Mouse (Mus musculus): ENCODE results near the gene Syt5. TPM values are rescaled to one million over a fixed set of nuclear protein-coding genes. Genes with fewer than 3 reads are reported as not detected.
"Not testable (repeated sequence)": the region's sequence is repeated elsewhere in the genome, so short reads cannot be mapped to it uniquely, and the experiment has no call there.

Syt5 gene
- polyA plus RNA-seq, 1 experiment from 2014 or later: 0.78 TPM

GRCm38 (mm10) chr7:4532005-4532729 lies 15.2 kb downstream of the Syt5 start, which contains the start of gene Dnaaf3:
Dnaaf3 (minus strand) TSS chr7:4532453.
- Histone ChIP-seq H3K9me3 (ENCODE audit: control insufficient read depth, low read length) (no peaks in the 10 kb centered on the region), H3K27ac (replicated peaks in 1 of 2; ENCODE audit: control insufficient read depth in 1 of 2, insufficient read depth in 1 of 2, low read depth in 2 of 2, low read length in 2 of 2) (no peak within 1 kb of the TSS), H3K27me3 (ENCODE audit: control insufficient read depth, insufficient read depth, low read length) (0 out of 2 replicates have a peak, but pooled peaks cover 2% of the 10 kb centered on the region), H3K4me1 (ENCODE audit: control insufficient read depth in 2 of 2, insufficient read depth in 2 of 2, low read length in 2 of 2) (peaks cover 0 to 5% of the 10 kb centered on the region in 2 experiments; a peak in 1 of 4 replicates), H3K36me3 (ENCODE audit: control insufficient read depth, insufficient read depth, low read length) (no peaks in the 10 kb centered on the region), H3K4me3 (ENCODE audit: control insufficient read depth in 1 of 2, insufficient read depth in 1 of 2, low read depth in 1 of 2, low read length in 2 of 2) (peak within 1 kb of the TSS; percentile 34 to 49), H3K9ac (ENCODE audit: low read length) (peak within 1 kb of the TSS; percentile 28; the same call in 1 of the 2 replicates), H3K4me2 (ENCODE audit: low read length) (peak within 1 kb of the TSS; percentile 70)
- 4% methylated on average over 28 of the region's 28 CpGs for WGBS
- ATAC-seq (ENCODE audit: insufficient number of reproducible peaks, insufficient read depth, low FRiP score, low read depth): peak; percentile 86

- not testable (repeated sequence) for H3K4me2 ChIP-seq (ENCODE audit: low read length); H3K9ac ChIP-seq (ENCODE audit: low read length); H3K9me3 ChIP-seq (ENCODE audit: control insufficient read depth, low read length); H3K27ac ChIP-seq (replicated peaks in 1 of 2; ENCODE audit: control insufficient read depth in 1 of 2, insufficient read depth in 1 of 2, low read depth in 2 of 2, low read length in 2 of 2); H3K36me3 ChIP-seq (ENCODE audit: control insufficient read depth, insufficient read depth, low read length); H3K27me3 ChIP-seq (ENCODE audit: control insufficient read depth, insufficient read depth, low read length); H3K4me3 ChIP-seq (ENCODE audit: control insufficient read depth in 1 of 2, insufficient read depth in 1 of 2, low read depth in 1 of 2, low read length in 2 of 2); ATAC-seq (ENCODE audit: insufficient number of reproducible peaks, insufficient read depth, low FRiP score, low read depth)
- WGBS: 24% methylated on average over 7 of the region's 8 CpGs
- H3K4me1 ChIP-seq (ENCODE audit: control insufficient read depth in 2 of 2, insufficient read depth in 2 of 2, low read length in 2 of 2): peaks cover 4 to 15% of the 10 kb centered on the region in 2 experiments; a peak in 3 of 4 replicates
Observed at GRCm38 (mm10) chr7:4530166-4530565, 17.2 kb downstream of the Syt5 start.

GRCm38 (mm10) chr7:4527302-4527689 lies 20.0 kb downstream of the Syt5 start:
- Histone ChIP-seq H3K9me3 (ENCODE audit: control insufficient read depth, low read length) (no peaks in the 10 kb centered on the region), H3K27me3 (ENCODE audit: control insufficient read depth, insufficient read depth, low read length) (0 out of 2 replicates have a peak, but pooled peaks cover 4% of the 10 kb centered on the region), H3K4me1 (ENCODE audit: control insufficient read depth in 2 of 2, insufficient read depth in 2 of 2, low read length in 2 of 2) (peaks cover 11 to 23% of the 10 kb centered on the region in 2 experiments), H3K4me3 (ENCODE audit: control insufficient read depth in 1 of 2, insufficient read depth in 1 of 2, low read depth in 1 of 2, low read length in 2 of 2) (0 out of 4 replicates have a peak overlapping the region, but pooled peaks of 1 of the 2 experiments have one; percentile 34), H3K27ac (replicated peaks in 1 of 2; ENCODE audit: control insufficient read depth in 1 of 2, insufficient read depth in 1 of 2, low read depth in 2 of 2, low read length in 2 of 2) (no peak overlapping the region), H3K9ac (ENCODE audit: low read length) (peak overlapping the region; percentile 64; the same call in 1 of the 2 replicates), H3K4me2 (ENCODE audit: low read length) (peak overlapping the region; percentile 69), H3K36me3 (ENCODE audit: control insufficient read depth, insufficient read depth, low read length) (no peaks in the 10 kb centered on the region)
- 45% methylated on average over 18 of the region's 18 CpGs for WGBS
- no peak for ATAC-seq (ENCODE audit: insufficient number of reproducible peaks, insufficient read depth, low FRiP score, low read depth)

GRCm38 (mm10) chr7:4526341-4527301 lies 20.7 kb downstream of the Syt5 start:
- 18% methylated on average over 40 of the region's 40 CpGs for WGBS
- ATAC-seq (ENCODE audit: insufficient number of reproducible peaks, insufficient read depth, low FRiP score, low read depth): peak; percentile 74
- Histone ChIP-seq H3K4me3 (ENCODE audit: control insufficient read depth in 1 of 2, insufficient read depth in 1 of 2, low read depth in 1 of 2, low read length in 2 of 2) (peak overlapping the region; percentile 34 to 41), H3K9ac (ENCODE audit: low read length) (peak overlapping the region; percentile 64), H3K9me3 (ENCODE audit: control insufficient read depth, low read length) (no peaks in the 10 kb centered on the region), H3K4me1 (ENCODE audit: control insufficient read depth in 2 of 2, insufficient read depth in 2 of 2, low read length in 2 of 2) (peaks cover 11 to 20% of the 10 kb centered on the region in 2 experiments), H3K4me2 (ENCODE audit: low read length) (peak overlapping the region; percentile 69), H3K36me3 (ENCODE audit: control insufficient read depth, insufficient read depth, low read length) (no peaks in the 10 kb centered on the region), H3K27ac (replicated peaks in 1 of 2; ENCODE audit: control insufficient read depth in 1 of 2, insufficient read depth in 1 of 2, low read depth in 2 of 2, low read length in 2 of 2) (peak overlapping the region; percentile 5 to 20; a peak in 1 of 4 replicates), H3K27me3 (ENCODE audit: control insufficient read depth, insufficient read depth, low read length) (0 out of 2 replicates have a peak, but pooled peaks cover 4% of the 10 kb centered on the region)

- 65% methylated on average over 15 of the region's 15 CpGs for WGBS
- H3K9ac ChIP-seq (ENCODE audit: low read length): peak within 1 kb of the TSS; percentile 92
- ATAC-seq (ENCODE audit: insufficient number of reproducible peaks, insufficient read depth, low FRiP score, low read depth); H3K27me3 ChIP-seq (ENCODE audit: control insufficient read depth, insufficient read depth, low read length); H3K9me3 ChIP-seq (ENCODE audit: control insufficient read depth, low read length): not testable (repeated sequence)
- H3K27ac ChIP-seq (replicated peaks in 1 of 2; ENCODE audit: control insufficient read depth in 1 of 2, insufficient read depth in 1 of 2, low read depth in 2 of 2, low read length in 2 of 2): peak within 1 kb of the TSS; percentile 97 to 99; a peak in 3 of 4 replicates
- peaks cover 13% of the 10 kb centered on the region for H3K36me3 ChIP-seq (ENCODE audit: control insufficient read depth, insufficient read depth, low read length)
- H3K4me1 ChIP-seq (ENCODE audit: control insufficient read depth in 2 of 2, insufficient read depth in 2 of 2, low read length in 2 of 2): peaks cover 20 to 27% of the 10 kb centered on the region in 2 experiments
- H3K4me3 ChIP-seq (ENCODE audit: control insufficient read depth in 1 of 2, insufficient read depth in 1 of 2, low read depth in 1 of 2, low read length in 2 of 2): peak within 1 kb of the TSS in 1 of 2 experiments; percentile 69; a peak in 1 of 4 replicates
- H3K4me2 ChIP-seq (ENCODE audit: low read length): peak within 1 kb of the TSS; percentile 69
Observed at GRCm38 (mm10) chr7:4524212-4524922, 23.0 kb downstream of the Syt5 start, which contains the start of gene Tnni3. Tnni3 (minus strand) TSS chr7:4524229.

GRCm38 (mm10) chr7:4523205-4524130 lies 23.9 kb downstream of the Syt5 start:
- H3K27ac ChIP-seq (replicated peaks in 1 of 2; ENCODE audit: control insufficient read depth in 1 of 2, insufficient read depth in 1 of 2, low read depth in 2 of 2, low read length in 2 of 2): peak overlapping the region; percentile 97 to 99; a peak in 3 of 4 replicates
- peaks cover 25 to 30% of the 10 kb centered on the region in 2 experiments for H3K4me1 ChIP-seq (ENCODE audit: control insufficient read depth in 2 of 2, insufficient read depth in 2 of 2, low read length in 2 of 2)
- peak overlapping the region in 1 of 2 experiments; percentile 69; a peak in 2 of 4 replicates for H3K4me3 ChIP-seq (ENCODE audit: control insufficient read depth in 1 of 2, insufficient read depth in 1 of 2, low read depth in 1 of 2, low read length in 2 of 2)
- WGBS: 78% methylated on average over 33 of the region's 33 CpGs
- H3K9me3 ChIP-seq (ENCODE audit: control insufficient read depth, low read length): no peaks in the 10 kb centered on the region
- H3K9ac ChIP-seq (ENCODE audit: low read length): peak overlapping the region; percentile 92
- peak overlapping the region; percentile 69 for H3K4me2 ChIP-seq (ENCODE audit: low read length)
- H3K27me3 ChIP-seq (ENCODE audit: control insufficient read depth, insufficient read depth, low read length): 0 out of 2 replicates have a peak, but pooled peaks cover 4% of the 10 kb centered on the region
- H3K36me3 ChIP-seq (ENCODE audit: control insufficient read depth, insufficient read depth, low read length): peaks cover 22% of the 10 kb centered on the region
- no peak for ATAC-seq (ENCODE audit: insufficient number of reproducible peaks, insufficient read depth, low FRiP score, low read depth)
